8 mouse cellular contexts compared by ENCODE assay signal in genomic region chr11:52231606-52232541, GRCm38 (mm10). TPM values are rescaled to one million over a fixed set of nuclear protein-coding genes. Genes with fewer than 3 reads are reported as not detected.
DNase-seq lines count a peak whose midpoint lies in the region; ATAC-seq lines count a peak whose summit lies in the region.

Skp1a (plus strand) TSS chr11:52231995.

- peak within 1 kb of the TSS; percentile 99 for H3K27ac ChIP-seq in brown adipose tissue, adult 24 weeks (replicated peaks; ENCODE audit: low read depth, low read length)
- H3K27ac ChIP-seq in heart, embryonic 14.5 days (replicated peaks in 1 of 2; ENCODE audit: control insufficient read depth in 1 of 2, insufficient read depth in 1 of 2, low read depth in 2 of 2, low read length in 2 of 2): peak within 1 kb of the TSS; percentile 97 to 98
- H3K27ac ChIP-seq in liver, embryonic 13.5 days: peak within 1 kb of the TSS; percentile 88
- peak within 1 kb of the TSS; percentile 98 for H3K27ac ChIP-seq in stomach, embryonic 16.5 days (ENCODE audit: low read length)

- no peaks in the 10 kb centered on the region for H3K27me3 ChIP-seq in heart, embryonic 14.5 days (ENCODE audit: control insufficient read depth, insufficient read depth, low read length)
- no peaks in the 10 kb centered on the region for H3K27me3 ChIP-seq in liver, embryonic 13.5 days
- no peaks in the 10 kb centered on the region for H3K27me3 ChIP-seq in stomach, embryonic 16.5 days (ENCODE audit: control insufficient read depth, insufficient read depth, low read length)

- WGBS in heart, embryonic 14.5 days: under 1% methylated on average over 87 of the region's 87 CpGs
- WGBS in liver, embryonic 13.5 days (ENCODE audit: insufficient replicate concordance): under 1% methylated on average over 87 of the region's 87 CpGs
- under 1% methylated on average over 85 of the region's 87 CpGs for WGBS in stomach, embryonic 16.5 days

- H3K4me1 ChIP-seq in brown adipose tissue, adult 24 weeks (ENCODE audit: control insufficient read depth, insufficient read depth, insufficient read length, low read length): peaks cover 9% of the 10 kb centered on the region; the same call in 1 of the 2 replicates
- H3K4me1 ChIP-seq in heart, embryonic 14.5 days (ENCODE audit: control insufficient read depth in 2 of 2, insufficient read depth in 2 of 2, low read length in 2 of 2): peaks cover 5 to 26% of the 10 kb centered on the region in 2 experiments; a peak in 2 of 4 replicates
- peaks cover 27% of the 10 kb centered on the region for H3K4me1 ChIP-seq in liver, embryonic 13.5 days (replicated peaks)
- peaks cover 15% of the 10 kb centered on the region for H3K4me1 ChIP-seq in stomach, embryonic 16.5 days (ENCODE audit: control insufficient read depth, insufficient read depth, low read length)

- DNase-seq in CD4-positive helper T cell, adult 2 months (ENCODE audit: low read depth, low spot score): peak; percentile 92
- DNase-seq in fibroblast of lung, adult 2 months (ENCODE audit: low read depth): peak; percentile 58
- DNase-seq in kidney, postnatal 14 days: peak; percentile 95
- peak; percentile 81 for DNase-seq in liver, embryonic 13.5 days
- peak; percentile 94 for DNase-seq in neural tube, embryonic 10.5 days (ENCODE audit: extremely low spot score, low spot score)

- H3K36me3 ChIP-seq in heart, embryonic 14.5 days (ENCODE audit: control insufficient read depth, insufficient read depth, low read length): peaks cover 6% of the 10 kb centered on the region; the same call in 1 of the 2 replicates
- H3K36me3 ChIP-seq in liver, embryonic 13.5 days: peaks cover 11% of the 10 kb centered on the region
- no peaks in the 10 kb centered on the region for H3K36me3 ChIP-seq in stomach, embryonic 16.5 days (ENCODE audit: control insufficient read depth, insufficient read depth, low read length)

- ATAC-seq in heart, embryonic 14.5 days (ENCODE audit: insufficient number of reproducible peaks, insufficient read depth, low FRiP score, low read depth): peak; percentile 83
- ATAC-seq in liver, embryonic 13.5 days (ENCODE audit: low read depth): peak; percentile 83
- peak; percentile 87 for ATAC-seq in stomach, embryonic 16.5 days (ENCODE audit: insufficient read depth, low FRiP score)

- H3K4me3 ChIP-seq in brown adipose tissue, adult 24 weeks (ENCODE audit: insufficient read depth, low read depth, low read length): peak within 1 kb of the TSS; percentile 79
- peak within 1 kb of the TSS; percentile 85 to 89 for H3K4me3 ChIP-seq in heart, embryonic 14.5 days (ENCODE audit: control insufficient read depth in 1 of 2, insufficient read depth in 1 of 2, low read depth in 1 of 2, low read length in 2 of 2)
- peak within 1 kb of the TSS; percentile 98 for H3K4me3 ChIP-seq in liver, embryonic 13.5 days (replicated peaks)
- peak within 1 kb of the TSS; percentile 94 for H3K4me3 ChIP-seq in stomach, embryonic 16.5 days (replicated peaks; ENCODE audit: low read length)

- peak within 1 kb of the TSS; percentile 80 for H3K4me2 ChIP-seq in heart, embryonic 14.5 days (ENCODE audit: low read length)
- peak within 1 kb of the TSS; percentile 84 for H3K4me2 ChIP-seq in liver, embryonic 13.5 days
- H3K4me2 ChIP-seq in stomach, embryonic 16.5 days (ENCODE audit: low read depth, low read length): peak within 1 kb of the TSS; percentile 88

- H3K9ac ChIP-seq in heart, embryonic 14.5 days (ENCODE audit: low read length): peak within 1 kb of the TSS; percentile 97
- peak within 1 kb of the TSS; percentile 99 for H3K9ac ChIP-seq in liver, embryonic 13.5 days
- H3K9ac ChIP-seq in stomach, embryonic 16.5 days (ENCODE audit: low read length): peak within 1 kb of the TSS; percentile 97

- H3K9me3 ChIP-seq in heart, embryonic 14.5 days (ENCODE audit: control insufficient read depth, low read length): no peaks in the 10 kb centered on the region
- H3K9me3 ChIP-seq in liver, embryonic 13.5 days (replicated peaks): no peaks in the 10 kb centered on the region
- H3K9me3 ChIP-seq in stomach, embryonic 16.5 days (replicated peaks; ENCODE audit: control insufficient read depth, low read length): no peaks in the 10 kb centered on the region

RNA-seq across cellular contexts. Expression of gene Skp1a, which starts in this region (rescaled TPM):
- 362 and 417 TPM in 2 replicates for polyA plus RNA-seq in brown adipose tissue, adult 24 weeks (2012; ENCODE audit: insufficient read depth, insufficient read length, missing spikeins)
- polyA plus RNA-seq in heart, embryonic 14.5 days (2014; fragmentation: Nextera tagmentation; extraction: Ambion mirVana): 468 and 534 TPM in 2 replicates
- 377 and 461 TPM in 2 replicates for polyA plus RNA-seq in liver, embryonic 13.5 days (2015; fragmentation: Nextera tagmentation; extraction: Ambion mirVana)
- 650 and 654 TPM in 2 replicates for polyA plus RNA-seq in stomach, embryonic 16.5 days (2015; fragmentation: Nextera tagmentation; extraction: Ambion mirVana)

Comparison
In these comparisons a context has a peak if more than half of its experiments do, and no peak if none do; other contexts are left out.
1. Peak in every context shown above with its lines: DNase-seq, ATAC-seq, H3K4me3 ChIP-seq and H3K27ac ChIP-seq.